Mouse (Mus musculus) liver, embryonic 15.5 days (tissue): ENCODE measurements around the gene Rufy3. TPM values are rescaled to one million over a fixed set of nuclear protein-coding genes. Genes with fewer than 3 reads are reported as not detected.

Experiments
- polyA plus RNA-seq: library from polyadenylated mRNA; unstranded; fragments of >200 nt; fragmentation: Nextera tagmentation; extraction: Ambion mirVana; gene quantifications from 2 replicates; pipeline ENCODE4 v1.2.1, GENCODE M21; 2015

Rufy3 gene
- polyA plus RNA-seq, 1 experiment from 2014 or later, result 4.5 TPM

Other genes starting within 250 kb of the Rufy3 start
- not detected in 2 replicates for gene Prol1, start 247.7 kb upstream of the Rufy3 start, polyA plus RNA-seq
- not detected in 2 replicates for gene Amtn, start 188.9 kb upstream of the Rufy3 start, polyA plus RNA-seq
- not detected in 2 replicates for gene Ambn, start 109.0 kb upstream of the Rufy3 start, polyA plus RNA-seq
- not detected in 2 replicates for gene Enam, start 77.1 kb upstream of the Rufy3 start, polyA plus RNA-seq
- 0.06 and 0.12 TPM in 2 replicates for gene Jchain, start 37.1 kb upstream of the Rufy3 start, polyA plus RNA-seq
- 27.6 and 28.0 TPM in 2 replicates for gene Utp3, start 10.6 kb upstream of the Rufy3 start, polyA plus RNA-seq
- gene Grsf1, start 111.1 kb downstream of the Rufy3 start, polyA plus RNA-seq, result 25.6 and 26.7 TPM in 2 replicates
- gene Mob1b, start 155.8 kb downstream of the Rufy3 start, polyA plus RNA-seq, result 9.1 and 9.4 TPM in 2 replicates
- gene Dck, start 200.0 kb downstream of the Rufy3 start, polyA plus RNA-seq, result 90.6 and 96.1 TPM in 2 replicates